Comparison of ENCODE assay signal across 26 mouse cellular contexts in genomic region chr2:179985695-179986094, GRCm38 (mm10).
"Had no signal": no experiment of that assay in that cellular context is flagged by ENCODE, and none has a peak within 500 bp of the region (broad histone marks: within the 10 kb centered on the region; RNA-seq: fewer than 3 reads in every experiment).

No protein-coding gene starts in this region.

- H3K4me2 ChIP-seq: heart, embryonic 12.5 days; hindbrain, embryonic 13.5 days; hindbrain, embryonic 15.5 days; kidney, embryonic 15.5 days; limb, embryonic 12.5 days; liver, embryonic 13.5 days; liver, embryonic 15.5 days had no signal

- H3K27me3 ChIP-seq: heart, embryonic 15.5 days; hindbrain, embryonic 13.5 days; hindbrain, embryonic 15.5 days; kidney, embryonic 15.5 days; limb, embryonic 12.5 days; liver, embryonic 13.5 days; liver, embryonic 15.5 days had no signal

- H3K27ac ChIP-seq: heart, adult 2 months; heart, embryonic 10.5 days; hindbrain, embryonic 13.5 days; hindbrain, embryonic 15.5 days; hindbrain, postnatal 0 days; kidney, embryonic 15.5 days; kidney, postnatal 0 days; limb, embryonic 10.5 days; limb, embryonic 12.5 days; liver, embryonic 13.5 days; liver, embryonic 15.5 days had no signal

- H3K4me3 ChIP-seq: heart, adult 2 months; heart, embryonic 10.5 days; heart, embryonic 12.5 days; heart, embryonic 15.5 days; hindbrain, embryonic 13.5 days; hindbrain, embryonic 15.5 days; kidney, embryonic 15.5 days; limb, embryonic 10.5 days; limb, embryonic 12.5 days; liver, embryonic 13.5 days; liver, embryonic 15.5 days had no signal

- DNase-seq: gastrocnemius, postnatal 14 days; gastrocnemius, postnatal 36 days; heart, adult 2 months; heart, postnatal 14 days; heart, postnatal 36 days; kidney, adult 11 months; kidney, adult 2 months; kidney, adult 9 months; kidney, postnatal 14 days; kidney, postnatal 36 days; layer of hippocampus, adult 9-11 months; layer of hippocampus, postnatal 36 days; liver, embryonic 13.5 days had no signal

- H3K9ac ChIP-seq: heart, embryonic 12.5 days; heart, embryonic 15.5 days; hindbrain, embryonic 13.5 days; hindbrain, embryonic 15.5 days; kidney, embryonic 15.5 days; limb, embryonic 12.5 days; liver, embryonic 13.5 days; liver, embryonic 15.5 days; liver, postnatal 0 days had no signal

- ATAC-seq: hindbrain, postnatal 0 days; intestine, embryonic 16.5 days; liver, postnatal 0 days had no signal

- H3K36me3 ChIP-seq: heart, embryonic 10.5 days; heart, embryonic 12.5 days; heart, embryonic 15.5 days; hindbrain, embryonic 13.5 days; hindbrain, embryonic 15.5 days; kidney, embryonic 15.5 days; limb, embryonic 10.5 days; limb, embryonic 12.5 days; liver, embryonic 13.5 days; liver, embryonic 15.5 days had no signal

- H3K9me3 ChIP-seq: heart, embryonic 10.5 days; heart, embryonic 12.5 days; heart, embryonic 15.5 days; hindbrain, embryonic 13.5 days; hindbrain, embryonic 15.5 days; kidney, embryonic 15.5 days; limb, embryonic 10.5 days; limb, embryonic 12.5 days; liver, embryonic 13.5 days; liver, embryonic 15.5 days had no signal

- H3K4me1 ChIP-seq: hindbrain, embryonic 13.5 days; hindbrain, embryonic 15.5 days; kidney, embryonic 15.5 days; limb, embryonic 12.5 days; liver, embryonic 13.5 days; liver, embryonic 15.5 days had no signal
